Mouse (Mus musculus) liver (tissue): ENCODE measurements around the gene Mfn1.
A peak's percentile ranks its signal among the peaks of the same experiment; 100 is the strongest.

Experiments used
- DNase-seq: peaks from one replicate; pipeline ENCODE4 v3.0.0-alpha.2; 2020; ENCODE audit warnings: mixed read lengths

The Mfn1 gene

GRCm38 (mm10) chr3:32529303-32529898 is at the start of gene Mfn1:
Mfn1 (plus strand) TSS chr3:32529465.
- DNase-seq = peak; percentile 95

- DNase-seq = no peak
These were observed 49.3 kb upstream of the Mfn1 start for GRCm38 (mm10) chr3:32479961-32480360.

GRCm38 (mm10) chr3:32483035-32483434 is 46.2 kb upstream of the Mfn1 start:
- DNase-seq = no peak

- no peak for DNase-seq
These were observed 42.7 kb upstream of the Mfn1 start for GRCm38 (mm10) chr3:32486543-32486942.

GRCm38 (mm10) chr3:32488172-32488571 is 41.1 kb upstream of the Mfn1 start:
- no peak for DNase-seq

- DNase-seq = no peak
These were observed 39.0 kb upstream of the Mfn1 start for GRCm38 (mm10) chr3:32490076-32490927.

GRCm38 (mm10) chr3:32490928-32491315 is 38.3 kb upstream of the Mfn1 start:
- no peak for DNase-seq

- DNase-seq = no peak
These were observed 36.9 kb upstream of the Mfn1 start, which contains the start of gene Kcnmb3 for GRCm38 (mm10) chr3:32492097-32493090. Kcnmb3 (minus strand) TSS chr3:32492231.

GRCm38 (mm10) chr3:32494387-32495087 is 34.7 kb upstream of the Mfn1 start:
- DNase-seq = no peak

- no peak for DNase-seq
These were observed 34.0 kb upstream of the Mfn1 start for GRCm38 (mm10) chr3:32495088-32495770.

GRCm38 (mm10) chr3:32495856-32496710 is 33.2 kb upstream of the Mfn1 start:
- no peak for DNase-seq

- no peak for DNase-seq
These were observed 32.6 kb upstream of the Mfn1 start for GRCm38 (mm10) chr3:32496711-32497070.

- DNase-seq = no peak
These were observed 28.9 kb upstream of the Mfn1 start for GRCm38 (mm10) chr3:32500346-32500745.

- no peak for DNase-seq
These were observed 23.4 kb upstream of the Mfn1 start for GRCm38 (mm10) chr3:32505841-32506240.

GRCm38 (mm10) chr3:32506366-32507225 is 22.7 kb upstream of the Mfn1 start:
- no peak for DNase-seq

- peak; percentile 62 for DNase-seq
These were observed 20.5 kb upstream of the Mfn1 start for GRCm38 (mm10) chr3:32508666-32509324.

- DNase-seq = no peak
These were observed 19.5 kb upstream of the Mfn1 start, which contains the start of gene Zfp639 for GRCm38 (mm10) chr3:32509496-32510374. Zfp639 (plus strand) TSS chr3:32510259.
